ENCODE assay signal across 8 mouse cellular contexts in the genomic region with DNA sequence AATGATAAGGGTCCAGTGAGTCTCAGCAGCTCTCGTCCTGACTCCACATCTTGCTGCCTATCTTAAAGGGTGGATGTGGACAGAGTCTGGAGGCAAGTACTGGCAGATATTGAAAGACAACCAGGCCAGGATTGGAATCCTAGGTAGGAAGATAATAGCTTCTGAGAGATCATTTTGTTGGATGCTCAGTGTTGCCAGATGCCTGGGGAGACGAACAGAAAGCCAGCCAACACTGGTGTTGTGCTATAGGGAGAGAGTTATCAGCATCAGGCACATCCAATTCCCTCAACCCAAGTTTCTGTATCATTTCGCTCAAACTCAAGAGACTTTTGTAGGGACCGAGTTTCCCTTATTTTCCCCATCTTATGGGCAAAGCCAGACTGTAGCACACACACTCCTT.
A peak's percentile ranks its signal among the peaks of the same experiment; 100 is the strongest.
DNase-seq lines count a peak whose midpoint lies in the region; ATAC-seq and TF ChIP-seq lines count a peak whose summit lies in the region.

No protein-coding gene starts in this region.

- WGBS in heart, postnatal 0 days, result 49% methylated on average over 4 of the region's 4 CpGs
- WGBS in hindbrain, embryonic 11.5 days, result 81% methylated on average over 4 of the region's 4 CpGs
- 78% methylated on average over 4 of the region's 4 CpGs for WGBS in midbrain, embryonic 13.5 days

- ATAC-seq in heart, postnatal 0 days (ENCODE audit: insufficient read depth, low read depth), result no peak
- ATAC-seq in hindbrain, embryonic 11.5 days (ENCODE audit: low FRiP score), result no peak
- ATAC-seq in midbrain, embryonic 13.5 days, result no peak
- ATAC-seq in monocyte, adult 5-6 weeks (replicated peaks; ENCODE audit: insufficient number of reproducible peaks, low FRiP score, low TSS enrichment, poor library complexity, severe bottlenecking), result no peak

- peaks cover 67% of the 10 kb centered on the region for H3K4me1 ChIP-seq in heart, postnatal 0 days (ENCODE audit: control insufficient read depth, insufficient read depth)
- H3K4me1 ChIP-seq in hindbrain, embryonic 11.5 days (replicated peaks; ENCODE audit: control insufficient read depth, insufficient read depth, low read length), result peaks cover 19% of the 10 kb centered on the region
- peaks cover 92% of the 10 kb centered on the region for H3K4me1 ChIP-seq in midbrain, embryonic 13.5 days (replicated peaks)

- no peaks in the 10 kb centered on the region for H3K9me3 ChIP-seq in heart, postnatal 0 days (replicated peaks; ENCODE audit: control insufficient read depth, low read length)
- no peaks in the 10 kb centered on the region for H3K9me3 ChIP-seq in hindbrain, embryonic 11.5 days (ENCODE audit: control insufficient read depth, low read length)
- no peaks in the 10 kb centered on the region for H3K9me3 ChIP-seq in midbrain, embryonic 13.5 days

- no peak for TF ChIP-seq CTCF in heart, postnatal 0 days (IDR thresholded peaks at IDR 0.05; ENCODE audit: low read depth)

- peak overlapping the region; percentile 58; the same call in 1 of the 2 replicates for H3K9ac ChIP-seq in heart, postnatal 0 days (replicated peaks; ENCODE audit: low read depth, low read length)
- no peak overlapping the region for H3K9ac ChIP-seq in hindbrain, embryonic 11.5 days (ENCODE audit: low read depth, low read length)
- peak overlapping the region; percentile 39; the same call in 1 of the 2 replicates for H3K9ac ChIP-seq in midbrain, embryonic 13.5 days (replicated peaks)

- H3K27me3 ChIP-seq in heart, postnatal 0 days (ENCODE audit: control insufficient read depth, insufficient read depth, low read length), result no peaks in the 10 kb centered on the region
- H3K27me3 ChIP-seq in hindbrain, embryonic 11.5 days (ENCODE audit: control insufficient read depth, insufficient read depth, low read length), result no peaks in the 10 kb centered on the region
- H3K27me3 ChIP-seq in midbrain, embryonic 13.5 days, result no peaks in the 10 kb centered on the region

- DNase-seq in heart, postnatal 0 days (ENCODE audit: low spot score), result no peak
- no peak for DNase-seq in heart, postnatal 14 days
- DNase-seq in cerebellum, postnatal 14 days, result peak; percentile 39 to 65
- no peak for DNase-seq in hindbrain, embryonic 11.5 days (ENCODE audit: low spot score)
- DNase-seq in embryo, embryonic 10.5 days (ENCODE audit: low spot score), result no peak
- DNase-seq in thymus, postnatal 4 days, result no peak

- intact Hi-C loops in heart, postnatal 14 days (cut with DNase I), result loop anchor here (10.0 kb wide), 1 partner anchor 238 kb away; the partner anchor contains the start of gene Trio

- no peak for TF ChIP-seq EP300 in heart, postnatal 0 days (IDR thresholded peaks at IDR 0.05; ENCODE audit: low read depth)

- H3K4me3 ChIP-seq in heart, postnatal 0 days (ENCODE audit: low read depth, low read length), result peak overlapping the region; percentile 48
- peak overlapping the region; percentile 24; the same call in 1 of the 2 replicates for H3K4me3 ChIP-seq in hindbrain, embryonic 11.5 days (ENCODE audit: low read depth, low read length)
- peak overlapping the region; percentile 20 for H3K4me3 ChIP-seq in midbrain, embryonic 13.5 days (replicated peaks)

- peak overlapping the region; percentile 91 for H3K27ac ChIP-seq in heart, postnatal 0 days (ENCODE audit: low read depth)
- no peak overlapping the region; the same call in 1 of the 2 replicates for H3K27ac ChIP-seq in hindbrain, embryonic 11.5 days (ENCODE audit: low read depth, low read length)
- peak overlapping the region; percentile 72 for H3K27ac ChIP-seq in midbrain, embryonic 13.5 days

- H3K4me2 ChIP-seq in heart, postnatal 0 days (ENCODE audit: low read depth, low read length), result peak overlapping the region; percentile 59
- peak overlapping the region; percentile 19; the same call in 1 of the 2 replicates for H3K4me2 ChIP-seq in hindbrain, embryonic 11.5 days (replicated peaks; ENCODE audit: low read depth, low read length)
- peak overlapping the region; percentile 40 for H3K4me2 ChIP-seq in midbrain, embryonic 13.5 days (replicated peaks)

- H3K36me3 ChIP-seq in heart, postnatal 0 days (replicated peaks; ENCODE audit: control insufficient read depth, insufficient read depth, low read length), result no peaks in the 10 kb centered on the region
- no peaks in the 10 kb centered on the region for H3K36me3 ChIP-seq in hindbrain, embryonic 11.5 days (ENCODE audit: control insufficient read depth, insufficient read depth, low read length)
- no peaks in the 10 kb centered on the region for H3K36me3 ChIP-seq in midbrain, embryonic 13.5 days

Comparison
In these comparisons a context has a peak if more than half of its experiments do, and no peak if none do; other contexts are left out.
1. DNase-seq: peak in cerebellum, postnatal 14 days (2 of 2); none in heart, postnatal 0 days (single experiment), heart, postnatal 14 days (0 of 2), hindbrain, embryonic 11.5 days (single experiment), embryo, embryonic 10.5 days (single experiment) and thymus, postnatal 4 days (single experiment).
2. Peak in every context shown above with its lines, with median percentiles within 50 percentile points of each other: H3K4me2 ChIP-seq and H3K4me3 ChIP-seq.